Mouse (Mus musculus): ENCODE measurements around the gene Gm20388. TPM values are rescaled to one million over a fixed set of nuclear protein-coding genes. Genes with fewer than 3 reads are reported as not detected.

The Gm20388 gene
- total and polyA plus RNA-seq, 3 experiments, result 0.02 to 0.05 TPM; not detected in 1

GRCm38 (mm10) chr8:123651390-123652098, 3740.9 kb downstream of the Gm20388 start:
- ATAC-seq (ENCODE audit: extremely low read depth, insufficient number of reproducible peaks, low FRiP score, poor library complexity, severe bottlenecking), result no peak
- no peak for DNase-seq (ENCODE audit: low spot score)
- TF ChIP-seq CTCF (IDR thresholded peaks at IDR 0.05; ENCODE audit: low read depth, low read length), result no peak
- TF ChIP-seq POLR2AphosphoS5 (IDR thresholded peaks at IDR 0.05; ENCODE audit: insufficient replicate concordance, low read depth, low read length), result no peak
- TF ChIP-seq TAL1 (conservative IDR thresholded peaks at IDR 0.05; ENCODE audit: low read depth, low read length), result no peak
- no peak for TF ChIP-seq GATA1 (IDR thresholded peaks at IDR 0.05; ENCODE audit: borderline replicate concordance, low read length)
- no peak for TF ChIP-seq GATA2 (IDR thresholded peaks at IDR 0.05; ENCODE audit: borderline replicate concordance, low read depth, low read length)
- no peaks in the 10 kb centered on the region for H3K36me3 ChIP-seq (replicated peaks)
- H3K27me3 ChIP-seq (ENCODE audit: insufficient read depth, low read length), result peaks cover under 1% of the 10 kb centered on the region; the same call in 1 of the 2 replicates
- H3K4me1 ChIP-seq (ENCODE audit: insufficient read depth, low read depth, low read length), result no peaks in the 10 kb centered on the region
- peaks cover 46% of the 10 kb centered on the region for H3K9me3 ChIP-seq (replicated peaks)
- H3K4me3 ChIP-seq (ENCODE audit: low read depth, low read length), result no peak overlapping the region

GRCm38 (mm10) chr8:123652641-123653040, 3742.0 kb downstream of the Gm20388 start:
- no peaks in the 10 kb centered on the region for H3K27me3 ChIP-seq (ENCODE audit: insufficient read depth, low read length)
- no peak for ATAC-seq (ENCODE audit: extremely low read depth, insufficient number of reproducible peaks, low FRiP score, poor library complexity, severe bottlenecking)
- no peak for DNase-seq (ENCODE audit: low spot score)
- TF ChIP-seq TAL1 (conservative IDR thresholded peaks at IDR 0.05; ENCODE audit: low read depth, low read length), result no peak
- no peak for TF ChIP-seq POLR2AphosphoS5 (IDR thresholded peaks at IDR 0.05; ENCODE audit: insufficient replicate concordance, low read depth, low read length)
- no peak for TF ChIP-seq GATA2 (IDR thresholded peaks at IDR 0.05; ENCODE audit: borderline replicate concordance, low read depth, low read length)
- TF ChIP-seq CTCF (IDR thresholded peaks at IDR 0.05; ENCODE audit: low read depth, low read length), result no peak
- TF ChIP-seq GATA1 (IDR thresholded peaks at IDR 0.05; ENCODE audit: borderline replicate concordance, low read length), result no peak
- peaks cover 49% of the 10 kb centered on the region for H3K9me3 ChIP-seq (replicated peaks)
- H3K4me3 ChIP-seq (ENCODE audit: low read depth, low read length), result no peak overlapping the region
- H3K36me3 ChIP-seq (replicated peaks), result no peaks in the 10 kb centered on the region
- no peaks in the 10 kb centered on the region for H3K4me1 ChIP-seq (ENCODE audit: insufficient read depth, low read depth, low read length)

- no peak for DNase-seq (ENCODE audit: low spot score)
These were observed 3742.8 kb downstream of the Gm20388 start, which contains the start of gene Rhou for GRCm38 (mm10) chr8:123653308-123653993. Rhou (plus strand) TSS chr8:123653929.

DNA sequence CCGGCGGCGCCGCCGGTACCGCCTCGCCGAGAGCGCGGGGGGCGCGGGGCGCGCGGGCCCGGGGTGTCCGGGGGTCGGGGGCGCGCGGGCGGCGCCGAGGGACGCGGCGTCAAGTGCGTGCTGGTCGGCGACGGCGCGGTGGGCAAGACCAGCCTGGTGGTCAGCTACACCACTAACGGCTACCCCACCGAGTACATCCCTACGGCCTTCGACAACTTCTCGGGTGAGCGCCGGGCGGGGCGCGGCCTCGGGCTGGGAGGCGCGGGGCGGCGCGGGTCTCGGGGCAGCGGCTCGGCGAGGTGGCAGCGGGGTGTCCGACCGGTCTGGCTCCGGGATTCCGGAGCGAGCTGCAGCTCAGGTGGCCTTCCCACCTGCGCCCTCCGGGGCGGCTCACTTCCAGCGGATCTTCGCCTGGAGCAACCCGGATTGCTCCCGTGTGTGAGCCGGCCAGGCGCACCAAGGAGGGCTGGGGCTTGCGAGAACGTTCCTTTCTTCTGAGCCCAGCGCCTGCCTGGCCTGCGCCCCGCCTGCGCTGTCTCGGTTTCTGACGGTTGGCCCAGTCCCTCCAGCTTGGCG, 3743.4 kb downstream of the Gm20388 start:
- Histone ChIP-seq H3K27me3 (ENCODE audit: insufficient read depth, low read length) (no peaks in the 10 kb centered on the region), H3K9me3 (replicated peaks) (peaks cover 52% of the 10 kb centered on the region), H3K4me1 (ENCODE audit: insufficient read depth, low read depth, low read length) (no peaks in the 10 kb centered on the region), H3K36me3 (replicated peaks) (no peaks in the 10 kb centered on the region), H3K4me3 (ENCODE audit: low read depth, low read length) (no peak overlapping the region; the same call in 1 of the 2 replicates)
- DNase-seq (ENCODE audit: low spot score), result no peak
- ATAC-seq (ENCODE audit: extremely low read depth, insufficient number of reproducible peaks, low FRiP score, poor library complexity, severe bottlenecking), result no peak
- no peak for TF ChIP-seq GATA2 (IDR thresholded peaks at IDR 0.05; ENCODE audit: borderline replicate concordance, low read depth, low read length)
- TF ChIP-seq CTCF (IDR thresholded peaks at IDR 0.05; ENCODE audit: low read depth, low read length), result no peak
- TF ChIP-seq POLR2AphosphoS5 (IDR thresholded peaks at IDR 0.05; ENCODE audit: insufficient replicate concordance, low read depth, low read length), result no peak
- no peak for TF ChIP-seq GATA1 (IDR thresholded peaks at IDR 0.05; ENCODE audit: borderline replicate concordance, low read length)
- TF ChIP-seq TAL1 (conservative IDR thresholded peaks at IDR 0.05; ENCODE audit: low read depth, low read length), result no peak

More at GRCm38 (mm10) chr8:123653308-123653993, 3742.8 kb downstream of the Gm20388 start, which contains the start of gene Rhou:
- ATAC-seq (ENCODE audit: extremely low read depth, insufficient number of reproducible peaks, low FRiP score, poor library complexity, severe bottlenecking), result no peak
- no peaks in the 10 kb centered on the region for H3K27me3 ChIP-seq (ENCODE audit: insufficient read depth, low read length)
- H3K4me1 ChIP-seq (ENCODE audit: insufficient read depth, low read depth, low read length), result no peaks in the 10 kb centered on the region
- no peaks in the 10 kb centered on the region for H3K36me3 ChIP-seq (replicated peaks)
- H3K9me3 ChIP-seq (replicated peaks), result peaks cover 52% of the 10 kb centered on the region
- no peak within 1 kb of the TSS; the same call in 1 of the 2 replicates for H3K4me3 ChIP-seq (ENCODE audit: low read depth, low read length)
- TF ChIP-seq CTCF (IDR thresholded peaks at IDR 0.05; ENCODE audit: low read depth, low read length) (no peak), TAL1 (conservative IDR thresholded peaks at IDR 0.05; ENCODE audit: low read depth, low read length) (no peak), GATA2 (IDR thresholded peaks at IDR 0.05; ENCODE audit: borderline replicate concordance, low read depth, low read length) (no peak), GATA1 (IDR thresholded peaks at IDR 0.05; ENCODE audit: borderline replicate concordance, low read length) (no peak), POLR2AphosphoS5 (IDR thresholded peaks at IDR 0.05; ENCODE audit: insufficient replicate concordance, low read depth, low read length) (no peak)

GRCm38 (mm10) chr8:123654763-123655162, 3744.1 kb downstream of the Gm20388 start:
- no peaks in the 10 kb centered on the region for H3K4me1 ChIP-seq (ENCODE audit: insufficient read depth, low read depth, low read length)
- H3K36me3 ChIP-seq (replicated peaks), result no peaks in the 10 kb centered on the region
- H3K27me3 ChIP-seq (ENCODE audit: insufficient read depth, low read length), result no peaks in the 10 kb centered on the region
- no peak for DNase-seq (ENCODE audit: low spot score)
- H3K9me3 ChIP-seq (replicated peaks), result peaks cover 55% of the 10 kb centered on the region
- H3K4me3 ChIP-seq (ENCODE audit: low read depth, low read length), result no peak overlapping the region
- no peak for ATAC-seq (ENCODE audit: extremely low read depth, insufficient number of reproducible peaks, low FRiP score, poor library complexity, severe bottlenecking)
- TF ChIP-seq GATA1 (IDR thresholded peaks at IDR 0.05; ENCODE audit: borderline replicate concordance, low read length) (no peak), GATA2 (IDR thresholded peaks at IDR 0.05; ENCODE audit: borderline replicate concordance, low read depth, low read length) (no peak), POLR2AphosphoS5 (IDR thresholded peaks at IDR 0.05; ENCODE audit: insufficient replicate concordance, low read depth, low read length) (no peak), TAL1 (conservative IDR thresholded peaks at IDR 0.05; ENCODE audit: low read depth, low read length) (no peak), CTCF (IDR thresholded peaks at IDR 0.05; ENCODE audit: low read depth, low read length) (no peak)

- Histone ChIP-seq H3K4me1 (ENCODE audit: insufficient read depth, low read depth, low read length) (no peaks in the 10 kb centered on the region), H3K9me3 (replicated peaks) (peaks cover 58% of the 10 kb centered on the region), H3K4me3 (ENCODE audit: low read depth, low read length) (no peak overlapping the region), H3K36me3 (replicated peaks) (no peaks in the 10 kb centered on the region), H3K27me3 (ENCODE audit: insufficient read depth, low read length) (no peaks in the 10 kb centered on the region)
- DNase-seq (ENCODE audit: low spot score) (no peak), ATAC-seq (ENCODE audit: extremely low read depth, insufficient number of reproducible peaks, low FRiP score, poor library complexity, severe bottlenecking) (no peak)
- no peak for TF ChIP-seq CTCF (IDR thresholded peaks at IDR 0.05; ENCODE audit: low read depth, low read length)
- TF ChIP-seq GATA1 (IDR thresholded peaks at IDR 0.05; ENCODE audit: borderline replicate concordance, low read length), result no peak
- TF ChIP-seq POLR2AphosphoS5 (IDR thresholded peaks at IDR 0.05; ENCODE audit: insufficient replicate concordance, low read depth, low read length), result no peak
- no peak for TF ChIP-seq TAL1 (conservative IDR thresholded peaks at IDR 0.05; ENCODE audit: low read depth, low read length)
- TF ChIP-seq GATA2 (IDR thresholded peaks at IDR 0.05; ENCODE audit: borderline replicate concordance, low read depth, low read length), result no peak
These were observed 3744.7 kb downstream of the Gm20388 start for GRCm38 (mm10) chr8:123655351-123655779.

Measured in G1E (cell line).